Mouse (Mus musculus): Measurements from ENCODE around the gene 5830473C10Rik. TPM values are rescaled to one million over a fixed set of nuclear protein-coding genes. Genes with fewer than 3 reads are reported as not detected.

The 5830473C10Rik gene
- total RNA-seq, 2 experiments from 2014 or later, result 0.14 to 0.18 TPM

GRCm38 (mm10) chr5:90628011-90628410 is 67.1 kb downstream of the 5830473C10Rik start:
- Histone ChIP-seq H3K27ac (no peak overlapping the region), H3K4me3 (no peak overlapping the region)
- no peak for TF ChIP-seq CTCF (IDR thresholded peaks at IDR 0.05)
- no peak for DNase-seq (ENCODE audit: extremely low spot score in 1 of 2, low spot score in 2 of 2)
- intact Hi-C loops (cut with DNase I), result no loop called here

GRCm38 (mm10) chr5:90628530-90628929 is 67.6 kb downstream of the 5830473C10Rik start:
- Histone ChIP-seq H3K27ac (no peak overlapping the region), H3K4me3 (no peak overlapping the region)
- intact Hi-C loops (cut with DNase I), result no loop called here
- DNase-seq (ENCODE audit: extremely low spot score in 1 of 2, low spot score in 2 of 2), result no peak
- TF ChIP-seq CTCF (IDR thresholded peaks at IDR 0.05), result no peak

GRCm38 (mm10) chr5:90634885-90635284 is 74.0 kb downstream of the 5830473C10Rik start:
- TF ChIP-seq CTCF (IDR thresholded peaks at IDR 0.05), result no peak
- intact Hi-C loops (cut with DNase I), result no loop called here
- no peak overlapping the region for H3K4me3 ChIP-seq
- no peak for DNase-seq (ENCODE audit: extremely low spot score in 1 of 2, low spot score in 2 of 2)
- no peak overlapping the region for H3K27ac ChIP-seq

- Histone ChIP-seq H3K27ac (no peak within 1 kb of the TSS), H3K4me3 (peak within 1 kb of the TSS; percentile 57)
- no peak for TF ChIP-seq CTCF (IDR thresholded peaks at IDR 0.05)
- DNase-seq (ENCODE audit: extremely low spot score in 1 of 2, low spot score in 2 of 2), result no peak
- intact Hi-C loops (cut with DNase I), result loop anchor here (5.0 kb wide), 1 partner anchor 418 kb away; the partner anchor contains the start of gene Cox18
These were observed 79.6 kb downstream of the 5830473C10Rik start, which contains the start of gene Rassf6 for GRCm38 (mm10) chr5:90640286-90641217. TSS of gene Rassf6 (minus strand) at chr5:90640657.

GRCm38 (mm10) chr5:90641218-90641610 is 80.3 kb downstream of the 5830473C10Rik start:
- Histone ChIP-seq H3K27ac (no peak overlapping the region), H3K4me3 (no peak overlapping the region)
- DNase-seq (ENCODE audit: extremely low spot score in 1 of 2, low spot score in 2 of 2), result no peak
- TF ChIP-seq CTCF (IDR thresholded peaks at IDR 0.05), result no peak
- intact Hi-C loops (cut with DNase I), result loop anchor here (5.0 kb wide), 1 partner anchor 419 kb away; the partner anchor contains the start of gene Cox18

GRCm38 (mm10) chr5:90645579-90645978 is 84.7 kb downstream of the 5830473C10Rik start:
- intact Hi-C loops (cut with DNase I), result no loop called here
- no peak overlapping the region for H3K27ac ChIP-seq
- no peak for TF ChIP-seq CTCF (IDR thresholded peaks at IDR 0.05)
- DNase-seq (ENCODE audit: extremely low spot score in 1 of 2, low spot score in 2 of 2), result no peak
- no peak overlapping the region for H3K4me3 ChIP-seq

- H3K27ac ChIP-seq, result no peak overlapping the region
- no peak overlapping the region for H3K4me3 ChIP-seq
- TF ChIP-seq CTCF (IDR thresholded peaks at IDR 0.05), result no peak
- intact Hi-C loops (cut with DNase I), result no loop called here
- no peak for DNase-seq (ENCODE audit: extremely low spot score in 1 of 2, low spot score in 2 of 2)
These were observed 85.5 kb downstream of the 5830473C10Rik start for GRCm38 (mm10) chr5:90646398-90646797.

Other genes with a start within 250 kb of the 5830473C10Rik start
- gene Ankrd17, start 194.5 kb upstream of the 5830473C10Rik start, total RNA-seq (2021), result 100 to 1,000 TPM; 124 TPM
- gene Gm9958, start 193.9 kb upstream of the 5830473C10Rik start, total RNA-seq (2021), result 1 to 10 TPM; 1.1 to 1.6 TPM
- not detected for gene Alb, start 100.2 kb upstream of the 5830473C10Rik start, total RNA-seq (2021)
- under 1 TPM in 1 of 2 experiments, not detected in 1; 0.75 TPM for gene Afp, start 70.4 kb upstream of the 5830473C10Rik start, total RNA-seq (2021)
- gene Afm, start 42.2 kb upstream of the 5830473C10Rik start, total RNA-seq (2021), result not detected
- gene Rassf6, start 79.5 kb downstream of the 5830473C10Rik start, total RNA-seq (2021), result 1 to 10 TPM; 1.6 to 2.3 TPM
- under 1 TPM in 1 of 2 experiments, not detected in 1; 0.35 TPM for gene Cxcl5, start 198.3 kb downstream of the 5830473C10Rik start, total RNA-seq (2021)
- under 1 TPM; 0.44 to 0.66 TPM for gene Ppbp, start 207.4 kb downstream of the 5830473C10Rik start, total RNA-seq (2021)
- gene Pf4, start 211.3 kb downstream of the 5830473C10Rik start, total RNA-seq (2021), result 1 to 10 TPM; 3.5 to 3.8 TPM
- gene Cxcl3, start 225.0 kb downstream of the 5830473C10Rik start, total RNA-seq (2021), result not detected
- not detected for gene Cxcl15, start 233.4 kb downstream of the 5830473C10Rik start, total RNA-seq (2021)

All from left cerebral cortex, adult 2 months (tissue).